Mouse (Mus musculus): Measurements from ENCODE around the gene Angptl8.

DNA sequence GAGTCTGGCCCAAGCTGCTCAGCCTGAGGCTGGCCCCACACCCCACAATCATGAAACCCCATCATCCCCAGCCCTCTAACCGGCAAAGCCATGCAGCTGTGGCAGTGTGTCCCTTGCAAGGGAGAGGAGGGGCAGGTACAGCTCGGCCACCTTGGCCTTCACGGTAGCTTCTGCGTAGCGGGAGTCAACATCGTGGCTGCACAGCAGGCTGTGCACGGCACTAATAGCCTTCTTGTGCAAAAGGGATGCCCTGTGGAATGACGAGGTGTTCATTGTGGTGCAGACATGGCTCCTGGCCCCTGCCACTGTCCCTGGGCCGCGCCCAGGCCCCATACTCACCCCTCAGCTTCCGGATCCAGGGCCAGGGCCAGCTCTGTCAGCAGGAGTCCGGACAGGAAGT is 15.1 kb upstream of the Angptl8 start:
- TF ChIP-seq CTCF (IDR thresholded peaks at IDR 0.05; ENCODE audit: low read depth, low read length) = no peak
- TF ChIP-seq POLR2A (IDR thresholded peaks at IDR 0.05; ENCODE audit: extremely low read depth, insufficient read depth, low read length) = no peak

Measured in liver, adult 2 months (tissue).